Mouse (Mus musculus): ENCODE measurements around the gene Adcy9.

DNA sequence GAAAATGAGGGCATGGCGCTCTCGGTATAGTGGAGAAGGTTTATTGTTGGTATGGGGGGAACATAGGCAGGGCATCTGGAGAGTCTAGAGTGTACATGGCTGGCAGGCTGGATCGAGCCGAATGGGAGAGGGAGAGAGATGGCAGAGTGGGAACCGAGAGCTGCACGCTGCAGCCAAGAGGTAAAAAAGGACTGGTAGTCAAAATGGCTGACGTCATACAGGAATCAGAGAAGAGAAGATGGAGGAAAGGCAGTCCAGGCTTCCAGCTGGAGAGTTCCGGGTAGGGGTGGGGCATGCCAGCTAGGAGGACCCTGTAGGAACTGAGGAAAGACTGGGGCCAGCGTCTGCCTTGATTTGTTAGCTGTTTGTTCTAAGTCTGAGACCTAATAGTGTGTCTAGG, 139.3 kb downstream of the Adcy9 start:
- no peak for TF ChIP-seq CTCF (IDR thresholded peaks at IDR 0.05; ENCODE audit: low read depth)
- no peak for TF ChIP-seq EP300 (IDR thresholded peaks at IDR 0.05; ENCODE audit: low read depth)
